Mouse (Mus musculus) stomach, postnatal 0 days (tissue): ENCODE data around the gene Ddr2.

ENCODE experiments used
- CTCF ChIP-seq: IDR thresholded peaks from 2 replicates; pipeline ENCODE4 v1.5.1; 2016; ENCODE audit warnings: antibody characterized with exemption, low read depth, mild to moderate bottlenecking, moderate library complexity
- EP300 ChIP-seq: optimal IDR thresholded peaks from 2 replicates; pipeline ENCODE3; 2016; ENCODE audit warnings: antibody characterized with exemption

DNA sequence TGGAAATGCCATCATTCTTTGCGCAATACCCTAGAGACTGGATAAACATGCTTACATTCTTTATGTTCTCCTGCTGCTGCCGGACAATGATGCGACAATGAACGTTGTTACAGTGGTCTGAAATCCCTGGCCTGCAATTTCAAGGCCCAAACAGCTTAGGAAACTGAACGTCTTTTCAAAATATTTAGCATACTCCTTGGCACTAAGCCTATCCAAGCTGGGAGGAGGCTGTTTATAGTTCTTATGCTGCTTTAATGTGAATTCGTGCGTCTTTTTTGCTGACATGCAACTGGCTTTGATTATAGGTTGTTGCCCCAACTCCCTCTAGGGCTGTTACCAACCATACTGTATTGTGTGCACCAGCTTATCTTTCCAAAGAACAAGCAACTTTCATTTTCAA lies 161.7 kb downstream of the Ddr2 start:
- TF ChIP-seq CTCF, result no peak
- TF ChIP-seq EP300, result no peak
